Mouse (Mus musculus) frontal cortex, postnatal 36 days (tissue): Measurements from ENCODE around the gene Vmn1r236.

ENCODE experiments used
- DNase-seq, 2 experiments: peaks; one replicate each; pipeline ENCODE4 v3.0.0; 2022; ENCODE audit warnings: low spot score in 2 of 2

Gene Vmn1r236

GRCm38 (mm10) chr17:21282642-21283041 is at the start of gene Vmn1r236:
Gene Vmn1r236, plus strand, starts transcription at chr17:21282942.
- no peak for DNase-seq

- DNase-seq: no peak
Observed at GRCm38 (mm10) chr17:21256111-21256510, 26.6 kb upstream of the Vmn1r236 start, which contains the start of gene Vmn1r235. Gene Vmn1r235, plus strand, starts transcription at chr17:21256411.

- peak; percentile 14 to 83 for DNase-seq
Observed at GRCm38 (mm10) chr17:21272103-21272502, 10.6 kb upstream of the Vmn1r236 start.

- no peak for DNase-seq
Observed at GRCm38 (mm10) chr17:21284395-21284794, 1.7 kb downstream of the Vmn1r236 start.

- no peak for DNase-seq
Observed at GRCm38 (mm10) chr17:21289695-21290094, 7.0 kb downstream of the Vmn1r236 start.

GRCm38 (mm10) chr17:21311565-21311964 is 28.8 kb downstream of the Vmn1r236 start, which contains the start of gene Vmn1r237:
Gene Vmn1r237, plus strand, starts transcription at chr17:21311865.
- DNase-seq: no peak
